Mouse (Mus musculus): Measurements from ENCODE around the gene Galm. TPM values are rescaled to one million over a fixed set of nuclear protein-coding genes. Genes with fewer than 3 reads are reported as not detected.

Gene Galm
- total and polyA plus RNA-seq, 3 experiments: 0.15 TPM; not detected in 2

DNA sequence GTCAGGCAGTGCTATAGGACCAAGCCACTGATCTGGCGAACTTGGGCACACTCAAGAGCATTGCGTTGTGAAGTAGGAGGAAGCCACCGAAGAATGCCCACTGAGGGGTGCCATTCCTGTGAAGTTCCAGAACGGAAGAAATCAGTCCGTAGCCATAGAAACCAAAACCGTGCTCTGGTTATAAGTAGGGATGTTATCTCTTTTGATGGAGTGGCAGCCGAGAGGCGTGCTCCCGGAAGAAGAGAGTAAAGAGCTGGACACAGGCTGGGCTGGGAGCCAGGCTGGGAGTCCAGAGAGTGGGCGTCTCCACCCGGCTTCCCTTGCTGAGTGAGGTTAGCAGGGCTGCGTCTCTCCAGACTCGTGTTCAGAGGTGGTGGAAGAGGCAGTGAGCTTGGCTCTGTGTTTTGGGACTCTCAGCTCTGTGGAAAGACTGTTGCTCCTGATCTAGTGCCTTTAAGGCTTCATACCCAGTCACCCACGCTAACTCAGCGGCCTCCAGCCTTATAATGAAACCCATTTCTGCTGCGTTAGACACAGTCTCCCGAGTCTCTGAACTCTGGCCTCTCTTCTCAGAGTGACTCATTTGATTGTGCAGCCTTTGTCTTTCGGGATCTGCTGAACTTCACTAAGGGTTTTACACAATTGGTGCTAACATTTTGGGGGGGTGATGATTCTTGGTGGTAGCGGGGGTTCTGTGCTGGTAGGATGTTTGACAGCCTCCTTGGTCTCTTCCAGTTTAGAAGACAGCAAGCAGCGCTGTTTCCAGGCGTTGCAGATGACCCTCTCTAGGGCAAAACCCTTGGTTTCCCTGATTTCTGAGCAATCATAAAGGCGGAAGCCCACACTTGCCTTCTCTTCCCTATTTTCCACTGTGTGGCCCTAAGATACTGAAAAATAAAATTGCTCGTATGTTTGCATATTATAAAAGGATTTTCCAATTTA is 21.1 kb downstream of the Galm start:
- TF ChIP-seq RAD21 (IDR thresholded peaks at IDR 0.05; ENCODE audit: low read depth, low read length) (no peak), MEF2A (IDR thresholded peaks at IDR 0.05; ENCODE audit: extremely low read depth, insufficient replicate concordance, low read depth, low read length, poor library complexity, severe bottlenecking) (no peak), EP300 (IDR thresholded peaks at IDR 0.05; ENCODE audit: low read depth in 1 of 2, low read length in 2 of 2) (no peak), MYB (IDR thresholded peaks at IDR 0.05; ENCODE audit: low read depth, low read length) (no peak), UBTF (IDR thresholded peaks at IDR 0.05; ENCODE audit: borderline replicate concordance, insufficient read depth, low read depth, low read length) (no peak), POLR2AphosphoS5 (IDR thresholded peaks at IDR 0.05; ENCODE audit: borderline replicate concordance, low read depth, low read length) (no peak), ELF1 (IDR thresholded peaks at IDR 0.05; ENCODE audit: low read depth, low read length) (no peak), POLR2AphosphoS2 (IDR thresholded peaks at IDR 0.05; ENCODE audit: low read length) (no peak), CHD1 (IDR thresholded peaks at IDR 0.05; ENCODE audit: low read depth, low read length) (no peak), TAL1 (IDR thresholded peaks at IDR 0.05; ENCODE audit: low read length) (no peak), MYC (IDR thresholded peaks at IDR 0.05; ENCODE audit: low read depth, low read length) (no peak), SIN3A (IDR thresholded peaks at IDR 0.05; ENCODE audit: low read length) (no peak), ZKSCAN1 (IDR thresholded peaks at IDR 0.05; ENCODE audit: low read depth, low read length) (no peak), TBP (IDR thresholded peaks at IDR 0.05; ENCODE audit: low read depth, low read length) (no peak), ZC3H11A (IDR thresholded peaks at IDR 0.05; ENCODE audit: low read depth, low read length) (no peak), TCF12 (IDR thresholded peaks at IDR 0.05; ENCODE audit: low read depth, low read length) (no peak)
- Histone ChIP-seq H3K4me3 (ENCODE audit: control insufficient read depth in 1 of 2, insufficient read depth in 1 of 2, low read depth in 2 of 2, low read length in 2 of 2) (no peak overlapping the region), H3K27me3 (ENCODE audit: control insufficient read depth in 1 of 2, insufficient read depth in 2 of 2, low read length in 2 of 2) (peaks cover 4 to 7% of the 10 kb centered on the region in 2 experiments), H3K9me3 (replicated peaks; ENCODE audit: insufficient read depth, low read length) (no peaks in the 10 kb centered on the region), H3K36me3 (ENCODE audit: control insufficient read depth in 1 of 2, insufficient read depth in 2 of 2, low read length in 2 of 2) (no peaks in the 10 kb centered on the region), H3K27ac (ENCODE audit: control insufficient read depth, low read depth, low read length) (no peak overlapping the region), H3K79me2 (ENCODE audit: control insufficient read depth, insufficient read depth, low read length, poor library complexity) (no peaks in the 10 kb centered on the region), H3K9ac (ENCODE audit: control insufficient read depth, low read depth, low read length, poor library complexity, severe bottlenecking) (no peak overlapping the region), H3K4me1 (ENCODE audit: control insufficient read depth in 1 of 2, insufficient read depth in 2 of 2, low read length in 2 of 2) (0 out of 4 replicates have a peak, but pooled peaks cover 0 to 3% of the 10 kb centered on the region in 2 experiments)
- DNase-seq (ENCODE audit: low read depth, low spot score): no peak

DNA sequence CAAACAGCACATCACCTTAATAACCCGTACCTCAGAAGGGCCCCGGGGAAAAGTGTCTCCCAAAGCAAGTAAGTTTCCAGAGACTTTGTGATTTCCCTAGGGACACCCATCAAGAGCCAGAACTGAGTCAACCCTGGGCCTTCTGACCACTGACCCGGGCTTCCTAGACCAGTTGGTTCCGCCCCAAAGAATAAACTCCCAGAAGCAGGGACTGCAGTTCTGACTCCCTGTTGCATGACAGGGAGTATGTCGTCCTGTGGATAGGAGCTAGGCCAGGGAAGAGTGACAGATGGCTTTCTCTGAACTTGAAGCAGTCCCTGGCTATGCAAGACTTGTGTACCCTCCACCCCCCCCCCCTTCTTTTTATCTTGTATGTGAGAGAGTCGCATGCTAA is 21.7 kb downstream of the Galm start:
- no peak overlapping the region for H3K9ac ChIP-seq (ENCODE audit: control insufficient read depth, low read depth, low read length, poor library complexity, severe bottlenecking)
- H3K79me2 ChIP-seq (ENCODE audit: control insufficient read depth, insufficient read depth, low read length, poor library complexity): no peaks in the 10 kb centered on the region
- TF ChIP-seq POLR2A (IDR thresholded peaks at IDR 0.05; ENCODE audit: control insufficient read depth in 1 of 2, insufficient read depth in 1 of 2, low read depth in 1 of 2, low read length in 2 of 2, poor library complexity in 1 of 2) (no peak), RCOR1 (IDR thresholded peaks at IDR 0.05; ENCODE audit: low read depth, low read length) (no peak), TAL1 (IDR thresholded peaks at IDR 0.05; ENCODE audit: low read length) (no peak), MAFK (IDR thresholded peaks at IDR 0.05; ENCODE audit: borderline replicate concordance, low read depth, low read length) (no peak), GABPA (IDR thresholded peaks at IDR 0.05; ENCODE audit: low read depth, low read length) (no peak), NRF1 (IDR thresholded peaks at IDR 0.05; ENCODE audit: insufficient read depth, low read depth, low read length, poor library complexity, severe bottlenecking) (no peak), EP300 (IDR thresholded peaks at IDR 0.05; ENCODE audit: low read depth in 1 of 2, low read length in 2 of 2) (no peak), MYC (IDR thresholded peaks at IDR 0.05; ENCODE audit: low read depth, low read length) (no peak), MAZ (IDR thresholded peaks at IDR 0.05; ENCODE audit: low read depth, low read length) (no peak), ZKSCAN1 (IDR thresholded peaks at IDR 0.05; ENCODE audit: low read depth, low read length) (no peak), TCF12 (IDR thresholded peaks at IDR 0.05; ENCODE audit: low read depth, low read length) (no peak), CTCF (IDR thresholded peaks at IDR 0.05 in 2 of 3, conservative IDR thresholded peaks at IDR 0.05 in 1 of 3; ENCODE audit: control insufficient read depth in 1 of 3, insufficient read depth in 1 of 3, low read depth in 2 of 3, low read length in 3 of 3, poor library complexity in 1 of 3, severe bottlenecking in 1 of 3) (no peak), ZMIZ1 (IDR thresholded peaks at IDR 0.05; ENCODE audit: low read depth, low read length) (no peak), ZC3H11A (IDR thresholded peaks at IDR 0.05; ENCODE audit: low read depth, low read length) (no peak), SIN3A (IDR thresholded peaks at IDR 0.05; ENCODE audit: low read length) (no peak), UBTF (IDR thresholded peaks at IDR 0.05; ENCODE audit: borderline replicate concordance, insufficient read depth, low read depth, low read length) (no peak), ZNF384 (IDR thresholded peaks at IDR 0.05; ENCODE audit: low read depth, low read length) (no peak)
- no peak overlapping the region for H3K27ac ChIP-seq (ENCODE audit: control insufficient read depth, low read depth, low read length)
- DNase-seq (ENCODE audit: low read depth, low spot score): no peak
- H3K27me3 ChIP-seq (ENCODE audit: control insufficient read depth in 1 of 2, insufficient read depth in 2 of 2, low read length in 2 of 2): peaks cover 4 to 9% of the 10 kb centered on the region in 2 experiments
- no peaks in the 10 kb centered on the region for H3K9me3 ChIP-seq (replicated peaks; ENCODE audit: insufficient read depth, low read length)
- 0 out of 4 replicates have a peak, but pooled peaks cover 0 to 3% of the 10 kb centered on the region in 2 experiments for H3K4me1 ChIP-seq (ENCODE audit: control insufficient read depth in 1 of 2, insufficient read depth in 2 of 2, low read length in 2 of 2)
- no peak overlapping the region for H3K4me3 ChIP-seq (ENCODE audit: control insufficient read depth in 1 of 2, insufficient read depth in 1 of 2, low read depth in 2 of 2, low read length in 2 of 2)
- no peaks in the 10 kb centered on the region for H3K36me3 ChIP-seq (ENCODE audit: control insufficient read depth in 1 of 2, insufficient read depth in 2 of 2, low read length in 2 of 2)

Data from MEL (cell line).